1 mouse cellular context compared by ENCODE assay signal in the genomic region with DNA sequence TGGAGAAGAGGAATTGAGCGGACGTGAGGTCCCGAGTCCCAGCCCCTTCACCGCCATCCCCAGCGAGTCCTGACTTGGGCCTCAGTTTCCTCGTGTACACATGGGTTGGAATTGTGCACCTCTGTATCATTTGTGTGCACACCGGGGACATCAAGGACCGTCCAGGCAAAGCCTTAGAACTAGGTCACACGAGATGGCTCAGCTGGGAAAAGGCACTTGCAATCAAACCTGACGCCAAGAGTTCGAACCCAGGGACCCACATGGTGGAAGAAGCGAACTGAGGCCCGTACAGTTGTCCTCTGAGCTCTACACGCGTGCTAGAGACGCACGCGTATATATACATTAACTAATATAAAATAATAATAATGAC.
TF ChIP-seq lines count a peak whose summit lies in the region.

No protein-coding gene starts in this region.

TF ChIP-seq in CH12.LX, 34 proteins besides CTCF, POLR2A, EP300 and RAD21:
- no peak for TF ChIP-seq MYC (IDR thresholded peaks at IDR 0.05; ENCODE audit: low read depth, low read length)
- TF ChIP-seq POLR2AphosphoS2 (IDR thresholded peaks at IDR 0.05; ENCODE audit: low read depth, low read length) = no peak
